ENCODE assay signal across 8 mouse cellular contexts in the genomic region with DNA sequence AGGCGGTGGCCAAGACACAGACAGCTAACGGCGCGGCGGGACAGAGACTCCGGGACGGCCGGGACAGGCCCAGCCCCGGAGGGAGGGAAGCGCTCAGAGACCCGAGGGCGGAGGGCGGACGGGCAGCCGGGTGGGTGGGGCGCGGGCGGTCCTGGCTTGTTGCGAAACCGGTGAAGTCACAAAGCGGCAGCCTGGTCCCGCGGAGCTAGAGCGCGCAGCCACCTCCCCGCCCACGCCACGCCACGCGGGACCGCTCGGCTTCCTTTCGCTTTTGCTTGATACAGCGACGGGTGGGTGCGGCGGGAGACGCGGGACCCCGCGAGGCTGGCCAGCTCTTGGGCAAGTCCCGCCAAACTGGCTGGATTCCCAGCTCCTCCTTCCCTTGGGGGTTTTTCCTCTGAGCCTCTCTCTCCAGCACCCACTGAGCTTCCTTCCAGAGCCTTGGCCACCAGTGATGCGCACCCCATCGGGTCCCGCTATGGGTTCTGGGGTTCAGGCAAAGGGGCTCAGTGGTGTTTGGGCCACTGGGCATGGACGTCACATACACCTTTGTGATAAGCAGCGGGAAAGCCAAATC. TPM values are rescaled to one million over a fixed set of nuclear protein-coding genes. Genes with fewer than 3 reads are reported as not detected.
DNase-seq lines count a peak whose midpoint lies in the region; ATAC-seq and TF ChIP-seq lines count a peak whose summit lies in the region.

No protein-coding gene starts in this region.

- peak; percentile 75 for DNase-seq in 3T3-L1 (ENCODE audit: low read depth, low spot score)
- peak; percentile 77 to 79 for DNase-seq in adrenal gland, adult 18-20 months (ENCODE audit: low spot score in 2 of 2)
- peak; percentile 42 for DNase-seq in forebrain, embryonic 10.5 days (ENCODE audit: extremely low spot score, low spot score)
- peak; percentile 81 to 82 for DNase-seq in heart, postnatal 10 days
- peak; percentile 79 to 84 for DNase-seq in kidney, postnatal 36 days
- DNase-seq in liver, postnatal 0 days: peak; percentile 87
- peak; percentile 83 for DNase-seq in stomach, postnatal 0 days (ENCODE audit: low spot score)

- no peaks in the 10 kb centered on the region; the same call in 1 of the 2 replicates for H3K9me3 ChIP-seq in forebrain, embryonic 10.5 days
- no peaks in the 10 kb centered on the region for H3K9me3 ChIP-seq in liver, postnatal 0 days (ENCODE audit: low read length)
- no peaks in the 10 kb centered on the region for H3K9me3 ChIP-seq in neural tube, embryonic 12.5 days
- no peaks in the 10 kb centered on the region for H3K9me3 ChIP-seq in stomach, postnatal 0 days (ENCODE audit: control insufficient read depth, low read length)

- peaks cover 11% of the 10 kb centered on the region for H3K4me1 ChIP-seq in forebrain, embryonic 10.5 days
- peaks cover 15% of the 10 kb centered on the region for H3K4me1 ChIP-seq in liver, postnatal 0 days (ENCODE audit: insufficient read depth)
- H3K4me1 ChIP-seq in neural tube, embryonic 12.5 days: peaks cover 9% of the 10 kb centered on the region; the same call in 1 of the 2 replicates
- H3K4me1 ChIP-seq in stomach, postnatal 0 days (replicated peaks; ENCODE audit: control insufficient read depth, insufficient read depth): 0 out of 2 replicates have a peak, but pooled peaks cover 2% of the 10 kb centered on the region

- peak overlapping the region; percentile 71 for H3K9ac ChIP-seq in liver, postnatal 0 days (replicated peaks)
- peak overlapping the region; percentile 61 for H3K9ac ChIP-seq in neural tube, embryonic 12.5 days
- H3K9ac ChIP-seq in stomach, postnatal 0 days (ENCODE audit: low read length): peak overlapping the region; percentile 71

- TF ChIP-seq CTCF in liver, postnatal 0 days (IDR thresholded peaks at IDR 0.05; ENCODE audit: low read depth): no peak
- no peak for TF ChIP-seq CTCF in stomach, postnatal 0 days (IDR thresholded peaks at IDR 0.05; ENCODE audit: low read depth)

- peak overlapping the region; percentile 57 for H3K4me3 ChIP-seq in forebrain, embryonic 10.5 days
- peak overlapping the region; percentile 66 for H3K4me3 ChIP-seq in liver, postnatal 0 days (ENCODE audit: low read depth, low read length)
- peak overlapping the region; percentile 53 for H3K4me3 ChIP-seq in neural tube, embryonic 12.5 days
- peak overlapping the region; percentile 62 for H3K4me3 ChIP-seq in stomach, postnatal 0 days (ENCODE audit: low read depth, low read length)

- no peaks in the 10 kb centered on the region for H3K36me3 ChIP-seq in forebrain, embryonic 10.5 days (replicated peaks)
- no peaks in the 10 kb centered on the region for H3K36me3 ChIP-seq in liver, postnatal 0 days (replicated peaks; ENCODE audit: insufficient read depth, low read length)
- no peaks in the 10 kb centered on the region for H3K36me3 ChIP-seq in neural tube, embryonic 12.5 days
- no peaks in the 10 kb centered on the region for H3K36me3 ChIP-seq in stomach, postnatal 0 days (ENCODE audit: control insufficient read depth, insufficient read depth, low read length)

- H3K4me2 ChIP-seq in liver, postnatal 0 days (ENCODE audit: low read depth, low read length): peak overlapping the region; percentile 76
- peak overlapping the region; percentile 85 for H3K4me2 ChIP-seq in neural tube, embryonic 12.5 days (replicated peaks)
- peak overlapping the region; percentile 78 for H3K4me2 ChIP-seq in stomach, postnatal 0 days (replicated peaks; ENCODE audit: low read depth)

- ATAC-seq in liver, postnatal 0 days: peak; percentile 93
- ATAC-seq in neural tube, embryonic 12.5 days (ENCODE audit: low FRiP score, low read depth): peak; percentile 79
- ATAC-seq in stomach, postnatal 0 days (ENCODE audit: low FRiP score, low TSS enrichment): peak; percentile 95

- 2% methylated on average over 47 of the region's 47 CpGs for WGBS in forebrain, embryonic 10.5 days
- 4% methylated on average over 39 of the region's 47 CpGs for WGBS in liver, postnatal 0 days (ENCODE audit: insufficient replicate concordance)
- WGBS in neural tube, embryonic 12.5 days: 3% methylated on average over 47 of the region's 47 CpGs
- 3% methylated on average over 31 of the region's 47 CpGs for WGBS in stomach, postnatal 0 days

- intact Hi-C loops in heart, postnatal 10 days (cut with DNase I): no loop called here

- TF ChIP-seq EP300 in liver, postnatal 0 days (IDR thresholded peaks at IDR 0.05; ENCODE audit: low read depth): no peak
- TF ChIP-seq EP300 in stomach, postnatal 0 days (optimal IDR thresholded peaks at IDR 0.05): peak; percentile 20

- H3K27me3 ChIP-seq in forebrain, embryonic 10.5 days (ENCODE audit: poor library complexity, severe bottlenecking): peaks cover 41% of the 10 kb centered on the region
- H3K27me3 ChIP-seq in liver, postnatal 0 days (ENCODE audit: insufficient read depth, low read length): 0 out of 2 replicates have a peak, but pooled peaks cover 3% of the 10 kb centered on the region
- peaks cover 5% of the 10 kb centered on the region; the same call in 1 of the 2 replicates for H3K27me3 ChIP-seq in neural tube, embryonic 12.5 days (replicated peaks)
- H3K27me3 ChIP-seq in stomach, postnatal 0 days (ENCODE audit: control insufficient read depth, insufficient read depth, low read length): no peaks in the 10 kb centered on the region

- H3K27ac ChIP-seq in forebrain, embryonic 10.5 days: peak overlapping the region; percentile 75
- peak overlapping the region; percentile 34; the same call in 1 of the 2 replicates for H3K27ac ChIP-seq in liver, postnatal 0 days (ENCODE audit: low read depth)
- H3K27ac ChIP-seq in neural tube, embryonic 12.5 days: no peak overlapping the region
- peak overlapping the region; percentile 14; the same call in 1 of the 2 replicates for H3K27ac ChIP-seq in stomach, postnatal 0 days (replicated peaks)

RNA-seq across cellular contexts. Expression of gene Dram1, which starts 21.8 kb away (rescaled TPM):
- 10 to 100 TPM in 1 of 2 experiments, 1 to 10 TPM in 1; 7.4 to 22.3 TPM for total RNA-seq in adrenal gland, adult 18-20 months (2021)
- polyA plus RNA-seq in forebrain, embryonic 10.5 days (2016; fragmentation: Nextera tagmentation; extraction: Ambion mirVana): 0.36 and 0.38 TPM in 2 replicates
- total RNA-seq in heart, postnatal 10 days (2021): 1 to 10 TPM; 3.0 to 4.2 TPM
- 2.9 and 3.1 TPM in 2 replicates for polyA plus RNA-seq in liver, postnatal 0 days (2015; fragmentation: Nextera tagmentation; extraction: Ambion mirVana)
- polyA plus RNA-seq in neural tube, embryonic 12.5 days (2016; fragmentation: Nextera tagmentation; extraction: Ambion mirVana): 0.55 and 0.63 TPM in 2 replicates
- 2.4 and 2.8 TPM in 2 replicates for polyA plus RNA-seq in stomach, postnatal 0 days (2015; fragmentation: Nextera tagmentation; extraction: Ambion mirVana)

RNA-seq across cellular contexts. Expression of gene Gnptab, which starts 21.9 kb away (rescaled TPM):
- total RNA-seq in adrenal gland, adult 18-20 months (2021): 10 to 100 TPM; 29.2 to 36.0 TPM
- polyA plus RNA-seq in forebrain, embryonic 10.5 days (2016; fragmentation: Nextera tagmentation; extraction: Ambion mirVana): 8.3 and 9.0 TPM in 2 replicates
- total RNA-seq in heart, postnatal 10 days (2021): 10 to 100 TPM; 33.1 to 36.8 TPM
- polyA plus RNA-seq in liver, postnatal 0 days (2015; fragmentation: Nextera tagmentation; extraction: Ambion mirVana): 1.5 and 1.8 TPM in 2 replicates
- polyA plus RNA-seq in neural tube, embryonic 12.5 days (2016; fragmentation: Nextera tagmentation; extraction: Ambion mirVana): 14.4 and 14.5 TPM in 2 replicates
- 4.4 and 4.8 TPM in 2 replicates for polyA plus RNA-seq in stomach, postnatal 0 days (2015; fragmentation: Nextera tagmentation; extraction: Ambion mirVana)
